Mouse (Mus musculus): ENCODE data around the gene Atp6v0d1.

Atp6v0d1 gene

GRCm38 (mm10) chr8:105536546-105536945, 29.3 kb downstream of the Atp6v0d1 start:
- peaks cover 5% of the 10 kb centered on the region for H3K36me3 ChIP-seq (ENCODE audit: control insufficient read depth, insufficient read depth, low read length, poor library complexity, severe bottlenecking)
- H3K27me3 ChIP-seq (ENCODE audit: control insufficient read depth, insufficient read depth, low read length, poor library complexity, severe bottlenecking): no peaks in the 10 kb centered on the region
- DNase-seq (ENCODE audit: low read depth, low spot score): no peak

- peak; percentile 76 for DNase-seq (ENCODE audit: low read depth, low spot score)
- H3K36me3 ChIP-seq (ENCODE audit: control insufficient read depth, insufficient read depth, low read length, poor library complexity, severe bottlenecking): peaks cover 5% of the 10 kb centered on the region
- no peaks in the 10 kb centered on the region for H3K27me3 ChIP-seq (ENCODE audit: control insufficient read depth, insufficient read depth, low read length, poor library complexity, severe bottlenecking)
These were observed 31.9 kb downstream of the Atp6v0d1 start for GRCm38 (mm10) chr8:105533892-105534329.

GRCm38 (mm10) chr8:105533439-105533838, 32.4 kb downstream of the Atp6v0d1 start:
- DNase-seq (ENCODE audit: low read depth, low spot score): no peak
- Histone ChIP-seq H3K36me3 (ENCODE audit: control insufficient read depth, insufficient read depth, low read length, poor library complexity, severe bottlenecking) (peaks cover 5% of the 10 kb centered on the region), H3K27me3 (ENCODE audit: control insufficient read depth, insufficient read depth, low read length, poor library complexity, severe bottlenecking) (no peaks in the 10 kb centered on the region)

- H3K27me3 ChIP-seq (ENCODE audit: control insufficient read depth, insufficient read depth, low read length, poor library complexity, severe bottlenecking): no peaks in the 10 kb centered on the region
- peaks cover 1% of the 10 kb centered on the region for H3K36me3 ChIP-seq (ENCODE audit: control insufficient read depth, insufficient read depth, low read length, poor library complexity, severe bottlenecking)
- DNase-seq (ENCODE audit: low read depth, low spot score): peak; percentile 57
These were observed 34.1 kb downstream of the Atp6v0d1 start for GRCm38 (mm10) chr8:105531774-105532173.

- H3K36me3 ChIP-seq (ENCODE audit: control insufficient read depth, insufficient read depth, low read length, poor library complexity, severe bottlenecking): peaks cover 2% of the 10 kb centered on the region; the same call in 1 of the 2 replicates
- DNase-seq (ENCODE audit: low read depth, low spot score): no peak
- H3K27me3 ChIP-seq (ENCODE audit: control insufficient read depth, insufficient read depth, low read length, poor library complexity, severe bottlenecking): no peaks in the 10 kb centered on the region
These were observed 36.6 kb downstream of the Atp6v0d1 start for GRCm38 (mm10) chr8:105529271-105529670.

- Histone ChIP-seq H3K36me3 (ENCODE audit: control insufficient read depth, insufficient read depth, low read length, poor library complexity, severe bottlenecking) (peaks cover 2% of the 10 kb centered on the region; the same call in 1 of the 2 replicates), H3K27me3 (ENCODE audit: control insufficient read depth, insufficient read depth, low read length, poor library complexity, severe bottlenecking) (no peaks in the 10 kb centered on the region)
- no peak for DNase-seq (ENCODE audit: low read depth, low spot score)
These were observed 37.6 kb downstream of the Atp6v0d1 start for GRCm38 (mm10) chr8:105528206-105528605.

- H3K27me3 ChIP-seq (ENCODE audit: control insufficient read depth, insufficient read depth, low read length, poor library complexity, severe bottlenecking): no peaks in the 10 kb centered on the region
- peaks cover 3% of the 10 kb centered on the region; the same call in 1 of the 2 replicates for H3K36me3 ChIP-seq (ENCODE audit: control insufficient read depth, insufficient read depth, low read length, poor library complexity, severe bottlenecking)
- DNase-seq (ENCODE audit: low read depth, low spot score): no peak
These were observed 38.7 kb downstream of the Atp6v0d1 start for GRCm38 (mm10) chr8:105527110-105527509.

GRCm38 (mm10) chr8:105522890-105523289, 43.0 kb downstream of the Atp6v0d1 start:
- Histone ChIP-seq H3K27me3 (ENCODE audit: control insufficient read depth, insufficient read depth, low read length, poor library complexity, severe bottlenecking) (no peaks in the 10 kb centered on the region), H3K36me3 (ENCODE audit: control insufficient read depth, insufficient read depth, low read length, poor library complexity, severe bottlenecking) (peaks cover 4% of the 10 kb centered on the region; the same call in 1 of the 2 replicates)
- DNase-seq (ENCODE audit: low read depth, low spot score): no peak

- DNase-seq (ENCODE audit: low read depth, low spot score): no peak
- no peaks in the 10 kb centered on the region; the same call in 1 of the 2 replicates for H3K27me3 ChIP-seq (ENCODE audit: control insufficient read depth, insufficient read depth, low read length, poor library complexity, severe bottlenecking)
- H3K36me3 ChIP-seq (ENCODE audit: control insufficient read depth, insufficient read depth, low read length, poor library complexity, severe bottlenecking): peaks cover 4% of the 10 kb centered on the region; the same call in 1 of the 2 replicates
These were observed 43.7 kb downstream of the Atp6v0d1 start for GRCm38 (mm10) chr8:105521995-105522769.

GRCm38 (mm10) chr8:105521061-105521460, 44.8 kb downstream of the Atp6v0d1 start:
- Histone ChIP-seq H3K36me3 (ENCODE audit: control insufficient read depth, insufficient read depth, low read length, poor library complexity, severe bottlenecking) (peaks cover 4% of the 10 kb centered on the region; the same call in 1 of the 2 replicates), H3K27me3 (ENCODE audit: control insufficient read depth, insufficient read depth, low read length, poor library complexity, severe bottlenecking) (no peaks in the 10 kb centered on the region; the same call in 1 of the 2 replicates)
- DNase-seq (ENCODE audit: low read depth, low spot score): no peak

- DNase-seq (ENCODE audit: low read depth, low spot score): no peak
- Histone ChIP-seq H3K36me3 (ENCODE audit: control insufficient read depth, insufficient read depth, low read length, poor library complexity, severe bottlenecking) (peaks cover 4% of the 10 kb centered on the region; the same call in 1 of the 2 replicates), H3K27me3 (ENCODE audit: control insufficient read depth, insufficient read depth, low read length, poor library complexity, severe bottlenecking) (no peaks in the 10 kb centered on the region; the same call in 1 of the 2 replicates)
These were observed 45.3 kb downstream of the Atp6v0d1 start for GRCm38 (mm10) chr8:105520521-105520920.

- no peak for DNase-seq (ENCODE audit: low read depth, low spot score)
- H3K27me3 ChIP-seq (ENCODE audit: control insufficient read depth, insufficient read depth, low read length, poor library complexity, severe bottlenecking): no peaks in the 10 kb centered on the region; the same call in 1 of the 2 replicates
- H3K36me3 ChIP-seq (ENCODE audit: control insufficient read depth, insufficient read depth, low read length, poor library complexity, severe bottlenecking): peaks cover 2% of the 10 kb centered on the region; the same call in 1 of the 2 replicates
These were observed 46.3 kb downstream of the Atp6v0d1 start for GRCm38 (mm10) chr8:105519591-105519990.

- DNase-seq (ENCODE audit: low read depth, low spot score): peak; percentile 85
- Histone ChIP-seq H3K27me3 (ENCODE audit: control insufficient read depth, insufficient read depth, low read length, poor library complexity, severe bottlenecking) (no peaks in the 10 kb centered on the region; the same call in 1 of the 2 replicates), H3K36me3 (ENCODE audit: control insufficient read depth, insufficient read depth, low read length, poor library complexity, severe bottlenecking) (peaks cover 2% of the 10 kb centered on the region; the same call in 1 of the 2 replicates)
These were observed 47.2 kb downstream of the Atp6v0d1 start, which contains the start of gene Hsd11b2 for GRCm38 (mm10) chr8:105518436-105519313. TSS of gene Hsd11b2 (plus strand) at chr8:105518755.

- Histone ChIP-seq H3K27me3 (ENCODE audit: control insufficient read depth, insufficient read depth, low read length, poor library complexity, severe bottlenecking) (no peaks in the 10 kb centered on the region; the same call in 1 of the 2 replicates), H3K36me3 (ENCODE audit: control insufficient read depth, insufficient read depth, low read length, poor library complexity, severe bottlenecking) (peaks cover 2% of the 10 kb centered on the region; the same call in 1 of the 2 replicates)
- no peak for DNase-seq (ENCODE audit: low read depth, low spot score)
These were observed 48.5 kb downstream of the Atp6v0d1 start for GRCm38 (mm10) chr8:105517346-105517745.

Measured in splenic B cell, adult 2 months (primary cell).